Mouse (Mus musculus) cortical plate, adult 2 months (tissue): ENCODE data around the gene Rasgrp4.

Source experiments
- CTCF ChIP-seq: fragments of 200-500 bp; IDR thresholded peaks from 2 replicates; pipeline ENCODE4 v1.5.1; 2011; ENCODE audit warnings: mild to moderate bottlenecking, control low read depth, low read length; ENCODE audit not compliant: insufficient read depth; ENCODE audit errors: extremely low read depth
- POLR2A ChIP-seq: fragments of 200-500 bp; IDR thresholded peaks from 2 replicates; pipeline ENCODE4 v1.6.1; 2011; ENCODE audit warnings: mild to moderate bottlenecking, low read length, control low read depth; ENCODE audit not compliant: insufficient read depth; ENCODE audit errors: extremely low read depth

DNA sequence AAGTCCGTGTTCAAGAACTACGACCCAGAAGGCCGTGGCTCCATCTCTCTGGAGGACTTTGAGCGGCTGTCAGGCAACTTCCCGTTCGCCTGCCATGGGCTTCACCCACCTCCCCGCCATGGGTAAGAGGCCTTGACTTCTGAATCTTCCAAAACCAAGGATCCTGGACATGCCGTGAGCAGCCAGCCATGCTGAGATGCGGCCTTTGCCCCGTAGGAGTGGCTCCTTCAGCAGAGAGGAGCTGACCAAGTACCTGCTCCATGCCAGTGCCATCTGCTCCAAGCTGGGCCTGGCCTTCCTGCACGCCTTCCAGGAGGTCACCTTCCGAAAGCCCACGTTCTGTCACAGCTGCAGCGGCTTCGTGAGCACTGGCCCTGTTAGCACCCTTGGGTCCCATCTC lies 14.1 kb downstream of the Rasgrp4 start:
- no peak for TF ChIP-seq CTCF
- TF ChIP-seq POLR2A = no peak
